Comparison of ENCODE assay signal across 13 mouse cellular contexts in the genomic region with DNA sequence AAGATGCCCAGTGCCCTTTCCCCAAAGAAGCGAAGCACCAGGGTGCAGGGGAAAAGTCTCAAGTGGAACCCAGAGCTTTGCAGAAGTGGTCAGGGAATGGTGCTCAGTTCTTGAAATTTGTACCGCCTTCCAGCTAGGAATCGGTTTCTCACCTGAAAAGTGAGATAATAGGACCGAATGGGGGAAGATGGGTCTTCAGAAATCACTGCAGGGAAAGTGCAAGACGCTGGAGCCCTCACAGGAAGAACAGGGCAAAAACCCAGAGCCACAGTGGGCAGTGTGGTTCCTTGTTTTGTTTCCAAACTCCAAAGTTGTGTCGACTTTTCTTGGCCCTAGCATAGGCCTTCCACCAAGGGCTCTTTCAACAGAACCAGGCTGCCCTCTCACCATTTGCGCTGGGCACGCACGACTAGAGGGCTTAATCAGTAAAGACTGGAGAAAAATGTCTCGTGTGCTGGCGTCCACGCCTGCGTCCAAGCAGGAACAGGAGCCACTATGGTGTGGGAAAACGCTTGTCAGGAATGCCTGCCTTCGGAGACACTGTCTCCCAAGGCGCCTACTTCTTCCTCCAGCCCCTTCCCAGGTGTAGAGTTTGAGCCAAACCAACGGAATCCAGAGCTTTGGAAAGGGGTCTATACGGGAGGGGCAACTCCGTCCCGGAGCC. TPM values are rescaled to one million over a fixed set of nuclear protein-coding genes. Genes with fewer than 3 reads are reported as not detected.
A peak's percentile ranks its signal among the peaks of the same experiment; 100 is the strongest.
DNase-seq lines count a peak whose midpoint lies in the region; ATAC-seq and TF ChIP-seq lines count a peak whose summit lies in the region.
"Had no signal": no experiment of that assay in that cellular context is flagged by ENCODE, and none has a peak within 500 bp of the region (broad histone marks: within the 10 kb centered on the region; RNA-seq: fewer than 3 reads in every experiment).

No protein-coding gene starts in this region.

- no peaks in the 10 kb centered on the region for H3K36me3 ChIP-seq in hindbrain, embryonic 11.5 days (ENCODE audit: control insufficient read depth, insufficient read depth, low read length)
- H3K36me3 ChIP-seq in hindbrain, embryonic 14.5 days (replicated peaks; ENCODE audit: control insufficient read depth, insufficient read depth), result no peaks in the 10 kb centered on the region
- no peaks in the 10 kb centered on the region for H3K36me3 ChIP-seq in forebrain, embryonic 14.5 days (ENCODE audit: control insufficient read depth, insufficient read depth, low read length)
- H3K36me3 ChIP-seq in neural tube, embryonic 14.5 days (ENCODE audit: control insufficient read depth, insufficient read depth, low read length), result no peaks in the 10 kb centered on the region
- H3K36me3 ChIP-seq: stomach, embryonic 15.5 days had no signal

- no peak for TF ChIP-seq CTCF in lung, adult 2 months (IDR thresholded peaks at IDR 0.05; ENCODE audit: insufficient read depth, low read length)

- no peak for TF ChIP-seq POLR2A in lung, adult 2 months (IDR thresholded peaks at IDR 0.05; ENCODE audit: borderline replicate concordance, extremely low read depth, low read depth, low read length)

- 2% methylated on average over 20 of the region's 20 CpGs for WGBS in hindbrain, embryonic 11.5 days
- WGBS in hindbrain, embryonic 14.5 days, result 3% methylated on average over 20 of the region's 20 CpGs
- WGBS in forebrain, embryonic 14.5 days, result 5% methylated on average over 20 of the region's 20 CpGs
- WGBS in neural tube, embryonic 14.5 days, result 3% methylated on average over 20 of the region's 20 CpGs
- 7% methylated on average over 20 of the region's 20 CpGs for WGBS in lung, adult 2 months

- no peak overlapping the region for H3K4me3 ChIP-seq in hindbrain, embryonic 11.5 days (ENCODE audit: low read depth, low read length)
- H3K4me3 ChIP-seq in hindbrain, embryonic 14.5 days (replicated peaks; ENCODE audit: low read length), result no peak overlapping the region
- peak overlapping the region; percentile 60 for H3K4me3 ChIP-seq in forebrain, embryonic 14.5 days (ENCODE audit: low read depth, low read length)
- no peak overlapping the region for H3K4me3 ChIP-seq in neural tube, embryonic 14.5 days (ENCODE audit: low read depth, low read length)
- H3K4me3 ChIP-seq in lung, adult 2 months (replicated peaks; ENCODE audit: extremely low read depth, low read depth, low read length), result no peak overlapping the region
- H3K4me3 ChIP-seq: stomach, embryonic 15.5 days had no signal

- peak; percentile 47 for DNase-seq in hindbrain, embryonic 11.5 days (ENCODE audit: low spot score)
- DNase-seq in hindbrain, embryonic 14.5 days (ENCODE audit: low spot score), result no peak
- DNase-seq in retina, embryonic 14.5 days (ENCODE audit: low spot score), result peak; percentile 37
- no peak for DNase-seq in retina, postnatal 1 day
- DNase-seq in forebrain, embryonic 14.5 days (ENCODE audit: low spot score), result peak; percentile 44
- no peak for DNase-seq in lung, adult 2 months
- no peak for DNase-seq in right cerebral cortex, postnatal 14 days
- DNase-seq: cerebellum, adult 9-11 months; gastrocnemius, postnatal 25 days; lung, postnatal 36 days had no signal

- H3K4me1 ChIP-seq in hindbrain, embryonic 11.5 days (replicated peaks; ENCODE audit: control insufficient read depth, insufficient read depth, low read length), result peaks cover 14% of the 10 kb centered on the region
- peaks cover 15% of the 10 kb centered on the region for H3K4me1 ChIP-seq in hindbrain, embryonic 14.5 days (replicated peaks; ENCODE audit: control insufficient read depth, insufficient read depth, low read length)
- no peaks in the 10 kb centered on the region for H3K4me1 ChIP-seq in forebrain, embryonic 14.5 days (ENCODE audit: control insufficient read depth, insufficient read depth, low read length)
- peaks cover 8% of the 10 kb centered on the region for H3K4me1 ChIP-seq in neural tube, embryonic 14.5 days (ENCODE audit: control insufficient read depth, insufficient read depth, low read length)
- no peaks in the 10 kb centered on the region for H3K4me1 ChIP-seq in lung, adult 2 months (ENCODE audit: control insufficient read depth, insufficient read depth, low read length)

- no peak overlapping the region for H3K27ac ChIP-seq in hindbrain, embryonic 11.5 days (ENCODE audit: low read depth, low read length)
- no peak overlapping the region for H3K27ac ChIP-seq in hindbrain, embryonic 14.5 days
- H3K27ac ChIP-seq in forebrain, embryonic 14.5 days (ENCODE audit: low read depth, low read length), result peak overlapping the region; percentile 90; the same call in 1 of the 2 replicates
- no peak overlapping the region for H3K27ac ChIP-seq in neural tube, embryonic 14.5 days (ENCODE audit: low read depth, low read length)
- H3K27ac ChIP-seq: stomach, embryonic 15.5 days had no signal

- no peaks in the 10 kb centered on the region for H3K9me3 ChIP-seq in hindbrain, embryonic 11.5 days (ENCODE audit: control insufficient read depth, low read length)
- H3K9me3 ChIP-seq in hindbrain, embryonic 14.5 days (ENCODE audit: control insufficient read depth, low read length), result no peaks in the 10 kb centered on the region
- H3K9me3 ChIP-seq in forebrain, embryonic 14.5 days (replicated peaks; ENCODE audit: control insufficient read depth, low read length), result no peaks in the 10 kb centered on the region
- H3K9me3 ChIP-seq in neural tube, embryonic 14.5 days (ENCODE audit: control insufficient read depth, low read length), result no peaks in the 10 kb centered on the region
- H3K9me3 ChIP-seq: stomach, embryonic 15.5 days had no signal

- ATAC-seq in hindbrain, embryonic 11.5 days (ENCODE audit: low FRiP score), result no peak
- no peak for ATAC-seq in hindbrain, embryonic 14.5 days (ENCODE audit: low FRiP score)
- ATAC-seq in forebrain, embryonic 14.5 days, result no peak
- peak; percentile 15; the same call in 1 of the 2 replicates for ATAC-seq in neural tube, embryonic 14.5 days (ENCODE audit: low read depth)

- peaks cover 82% of the 10 kb centered on the region for H3K27me3 ChIP-seq in hindbrain, embryonic 11.5 days (ENCODE audit: control insufficient read depth, insufficient read depth, low read length)
- peaks cover 94% of the 10 kb centered on the region for H3K27me3 ChIP-seq in hindbrain, embryonic 14.5 days (ENCODE audit: control insufficient read depth, insufficient read depth, low read length)
- H3K27me3 ChIP-seq in forebrain, embryonic 14.5 days (replicated peaks; ENCODE audit: control insufficient read depth, insufficient read depth, low read length), result peaks cover 39% of the 10 kb centered on the region
- H3K27me3 ChIP-seq in neural tube, embryonic 14.5 days (ENCODE audit: control insufficient read depth, insufficient read depth, low read length), result peaks cover 75% of the 10 kb centered on the region
- H3K27me3 ChIP-seq: CH12.LX had no signal

- H3K4me2 ChIP-seq in hindbrain, embryonic 11.5 days (replicated peaks; ENCODE audit: low read depth, low read length), result no peak overlapping the region
- no peak overlapping the region for H3K4me2 ChIP-seq in hindbrain, embryonic 14.5 days (replicated peaks)
- H3K4me2 ChIP-seq in forebrain, embryonic 14.5 days (ENCODE audit: low read length), result peak overlapping the region; percentile 81
- no peak overlapping the region for H3K4me2 ChIP-seq in neural tube, embryonic 14.5 days (ENCODE audit: low read depth, low read length)
- H3K4me2 ChIP-seq: stomach, embryonic 15.5 days had no signal

- no peak overlapping the region for H3K9ac ChIP-seq in hindbrain, embryonic 11.5 days (ENCODE audit: low read depth, low read length)
- no peak overlapping the region for H3K9ac ChIP-seq in hindbrain, embryonic 14.5 days
- peak overlapping the region; percentile 59 for H3K9ac ChIP-seq in forebrain, embryonic 14.5 days (ENCODE audit: low read length)
- no peak overlapping the region for H3K9ac ChIP-seq in neural tube, embryonic 14.5 days (replicated peaks; ENCODE audit: low read depth, low read length)
- H3K9ac ChIP-seq: stomach, embryonic 15.5 days had no signal

RNA-seq across cellular contexts. Expression of a gene that starts 3.7 kb away (rescaled TPM):
- polyA plus RNA-seq in hindbrain, embryonic 11.5 days (2014; fragmentation: Nextera tagmentation; extraction: Ambion mirVana), result 0.08 and 0.14 TPM in 2 replicates
- 0.08 TPM in 1 of 2 replicates, not detected in the other for polyA plus RNA-seq in hindbrain, embryonic 14.5 days (2014; fragmentation: Nextera tagmentation; extraction: Ambion mirVana)
- polyA plus RNA-seq in forebrain, embryonic 14.5 days (2014; fragmentation: Nextera tagmentation; extraction: Ambion mirVana), result 4.1 and 5.9 TPM in 2 replicates
- 0.09 TPM in 1 of 2 replicates, not detected in the other for polyA plus RNA-seq in neural tube, embryonic 14.5 days (2014; fragmentation: Nextera tagmentation; extraction: Ambion mirVana)
- 0.43 and 0.52 TPM in 2 replicates for polyA plus RNA-seq in lung, adult 2 months (2012; rRNA removed)

Comparison
In these comparisons a context has a peak if more than half of its experiments do, and no peak if none do; other contexts are left out.
1. DNase-seq: peak in hindbrain, embryonic 11.5 days (single experiment), retina, embryonic 14.5 days (single experiment) and forebrain, embryonic 14.5 days (single experiment); none in hindbrain, embryonic 14.5 days (single experiment), retina, postnatal 1 day (single experiment), lung, adult 2 months (single experiment) and right cerebral cortex, postnatal 14 days (single experiment).